Mouse (Mus musculus) lung, postnatal 0 days (tissue): Measurements from ENCODE around the gene Lrrk2. TPM values are rescaled to one million over a fixed set of nuclear protein-coding genes. Genes with fewer than 3 reads are reported as not detected.
"Not testable (repeated sequence)": the region's sequence is repeated elsewhere in the genome, so short reads cannot be mapped to it uniquely, and the experiment has no call there.

Source experiments
- ATAC-seq: fragments of 200-750 bp; cut with Nextera tagmentation; 2 replicates; pipeline ENCODE4 v1.8.0; 2017; ENCODE audit warnings: moderate library complexity
- DNase-seq: peaks from one replicate; pipeline ENCODE4 v3.0.0-alpha.2; 2016; ENCODE audit warnings: low spot score
- H3K27ac ChIP-seq: fragments of 300-500 bp; sonication (generic); 2 replicates; pipeline ENCODE4 v1.5.1; 2014; ENCODE audit warnings: antibody characterized with exemption, mild to moderate bottlenecking, low read length, mixed read lengths
- H3K27me3 ChIP-seq: fragments of 300-500 bp; sonication (generic); replicated peaks from 2 replicates; pipeline ENCODE4 v1.6.1; 2014; ENCODE audit warnings: low read length, mixed read lengths; ENCODE audit not compliant: insufficient read depth
- H3K36me3 ChIP-seq: fragments of 300-500 bp; sonication (generic); 2 replicates; pipeline ENCODE4 v1.6.1; 2014; ENCODE audit warnings: low read length, mixed read lengths; ENCODE audit not compliant: insufficient read depth
- H3K4me1 ChIP-seq: fragments of 300-500 bp; sonication (generic); 2 replicates; pipeline ENCODE4 v1.6.1; 2014; ENCODE audit warnings: antibody characterized with exemption, low read depth, low read length, mixed read lengths; ENCODE audit not compliant: insufficient read depth
- H3K4me2 ChIP-seq: fragments of 300-500 bp; sonication (generic); replicated peaks from 2 replicates; pipeline ENCODE4 v1.6.1; 2014; ENCODE audit warnings: low read depth, mild to moderate bottlenecking, low read length, moderate library complexity, mixed read lengths
- H3K4me3 ChIP-seq: fragments of 300-500 bp; sonication (generic); 2 replicates; pipeline ENCODE4 v1.5.1; 2014; ENCODE audit warnings: low read depth, low read length
- H3K9ac ChIP-seq: fragments of 300-500 bp; sonication (generic); replicated peaks from 2 replicates; pipeline ENCODE4 v1.6.1; 2014; ENCODE audit warnings: low read depth, mild to moderate bottlenecking
- H3K9me3 ChIP-seq: fragments of 300-500 bp; sonication (generic); 2 replicates; pipeline ENCODE4 v1.6.1; 2016; ENCODE audit warnings: low read length, mixed read lengths
- CTCF ChIP-seq: IDR thresholded peaks from 2 replicates; pipeline ENCODE4 v1.5.1; 2016; ENCODE audit warnings: antibody characterized with exemption, mild to moderate bottlenecking
- EP300 ChIP-seq: IDR thresholded peaks from 2 replicates; pipeline ENCODE4 v1.6.1; 2016; ENCODE audit warnings: antibody characterized with exemption, mild to moderate bottlenecking, control low read depth
- WGBS: fragments of 180-500 bp; shearing (Covaris S2); extraction: QIAGEN DNeasy Blood & Tissue Kit; methylation state at CpG from one replicate; pipeline ENCODE4 v1.1.7; 2014; 5-methylcytosine and 5-hydroxymethylcytosine counted together
- polyA plus RNA-seq: library from polyadenylated mRNA; unstranded; fragments of >200 nt; fragmentation: Nextera tagmentation; extraction: Ambion mirVana; gene quantifications from 2 replicates; pipeline ENCODE4 v1.2.1, GENCODE M21; 2015

The Lrrk2 gene
- polyA plus RNA-seq, 1 experiment from 2014 or later, result 31.6 TPM

DNA sequence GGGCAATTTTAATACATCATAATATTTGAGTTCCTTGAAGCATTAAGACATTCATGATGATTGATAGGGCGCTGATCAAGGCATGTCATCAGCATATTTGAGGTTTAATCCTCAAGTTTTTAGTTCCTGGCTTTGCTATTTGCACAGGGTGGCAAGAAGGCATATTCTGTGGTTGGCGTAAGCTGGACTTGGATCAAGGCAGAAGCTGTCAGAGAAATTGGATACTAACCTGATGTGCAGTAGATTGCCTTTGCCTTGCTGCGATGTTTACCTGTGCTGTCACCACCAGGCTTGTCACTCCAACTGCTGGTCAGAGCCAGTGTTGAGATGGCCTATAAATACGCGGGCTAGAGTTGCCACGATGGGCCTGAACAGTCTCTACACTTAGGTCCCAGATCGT lies 165.0 kb downstream of the Lrrk2 start, which contains the start of gene Smgc:
TSS of gene Smgc (plus strand) at position 301 of the 400 bp plus-strand sequence.
- no peak within 1 kb of the TSS for H3K4me3 ChIP-seq
- no peaks in the 10 kb centered on the region for H3K27me3 ChIP-seq
- TF ChIP-seq CTCF (no peak), EP300 (no peak)
- H3K9ac ChIP-seq, result no peak within 1 kb of the TSS
- no peaks in the 10 kb centered on the region for H3K4me1 ChIP-seq
- ATAC-seq, result no peak
- no peaks in the 10 kb centered on the region for H3K9me3 ChIP-seq
- WGBS, result 83% methylated on average over 7 of the region's 7 CpGs
- no peak for DNase-seq
- H3K4me2 ChIP-seq, result no peak within 1 kb of the TSS
- H3K27ac ChIP-seq, result no peak within 1 kb of the TSS
- H3K36me3 ChIP-seq, result no peaks in the 10 kb centered on the region

DNA sequence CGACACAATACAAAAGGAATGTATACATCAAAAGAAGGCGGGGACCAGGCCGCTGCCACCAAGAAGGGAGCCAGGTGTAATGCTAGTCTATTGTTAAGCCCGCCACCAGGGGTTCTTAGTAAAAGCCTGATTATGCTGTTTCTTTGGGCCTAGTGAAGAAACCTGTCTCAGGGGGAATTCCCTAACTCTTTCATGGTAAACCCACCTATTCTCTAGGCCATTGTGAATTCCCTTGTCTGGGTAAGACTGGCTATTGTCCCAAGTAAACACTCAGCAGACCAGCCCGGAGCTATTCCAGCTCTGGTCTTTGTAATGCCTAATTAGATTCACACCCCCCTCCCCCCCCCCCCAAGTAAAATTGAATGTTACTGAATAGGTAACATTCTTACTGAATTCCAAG lies 191.2 kb downstream of the Lrrk2 start:
- not testable (repeated sequence) for H3K9ac ChIP-seq, H3K4me1 ChIP-seq, H3K4me3 ChIP-seq, H3K27ac ChIP-seq, DNase-seq, H3K27me3 ChIP-seq, H3K9me3 ChIP-seq, ATAC-seq, H3K36me3 ChIP-seq, H3K4me2 ChIP-seq
- WGBS, result 30% methylated on average over 5 of the region's 5 CpGs

Other genes starting within 250 kb of the Lrrk2 start
- gene Slc2a13, start 99.9 kb upstream of the Lrrk2 start, polyA plus RNA-seq, result 1.1 and 1.2 TPM in 2 replicates
- not detected in 2 replicates for gene Smgc, start 165.1 kb downstream of the Lrrk2 start, polyA plus RNA-seq